Mouse (Mus musculus) midbrain, embryonic 16.5 days (tissue): ENCODE results near the gene Traf2. TPM values are rescaled to one million over a fixed set of nuclear protein-coding genes. Genes with fewer than 3 reads are reported as not detected.

ENCODE experiments used
- ATAC-seq: fragments of 200-750 bp; cut with Nextera tagmentation; 2 replicates; pipeline ENCODE4 v1.8.0; 2017; ENCODE audit warnings: moderate TSS enrichment
- H3K27ac ChIP-seq: fragments of 300-500 bp; sonication (generic); 2 replicates; pipeline ENCODE4 v1.5.1; 2014; ENCODE audit warnings: mild to moderate bottlenecking, low read length, mixed read lengths
- H3K27me3 ChIP-seq: fragments of 300-500 bp; sonication (generic); 2 replicates; pipeline ENCODE4 v1.6.1; 2014; ENCODE audit warnings: low read depth, low read length, mixed read lengths; ENCODE audit not compliant: control insufficient read depth, insufficient read depth
- H3K36me3 ChIP-seq: fragments of 300-500 bp; sonication (generic); 2 replicates; pipeline ENCODE4 v1.6.1; 2014; ENCODE audit warnings: mild to moderate bottlenecking, low read length, moderate library complexity, mixed read lengths; ENCODE audit not compliant: control insufficient read depth, insufficient read depth
- H3K4me1 ChIP-seq: fragments of 300-500 bp; sonication (generic); 2 replicates; pipeline ENCODE4 v1.6.1; 2014; ENCODE audit warnings: mild to moderate bottlenecking, low read length, mixed read lengths; ENCODE audit not compliant: control insufficient read depth, insufficient read depth
- H3K4me2 ChIP-seq: fragments of 300-500 bp; sonication (generic); 2 replicates; pipeline ENCODE4 v1.6.1; 2014; ENCODE audit warnings: mild to moderate bottlenecking, low read length, mixed read lengths
- H3K4me3 ChIP-seq: fragments of 300-500 bp; sonication (generic); 2 replicates; pipeline ENCODE4 v1.5.1; 2014; ENCODE audit warnings: low read depth, mild to moderate bottlenecking, low read length, moderate library complexity, mixed read lengths
- H3K9ac ChIP-seq: fragments of 300-500 bp; sonication (generic); 2 replicates; pipeline ENCODE4 v1.6.1; 2014; ENCODE audit warnings: low read depth, low read length, mixed read lengths
- H3K9me3 ChIP-seq: fragments of 300-500 bp; sonication (generic); replicated peaks from 2 replicates; pipeline ENCODE4 v1.6.1; 2014; ENCODE audit warnings: mild to moderate bottlenecking, low read length, mixed read lengths; ENCODE audit not compliant: control insufficient read depth, poor library complexity, severe bottlenecking
- WGBS: fragments of 180-500 bp; shearing (Covaris S2); extraction: QIAGEN DNeasy Blood & Tissue Kit; methylation state at CpG from one replicate; pipeline ENCODE4 v1.1.7; 2014; 5-methylcytosine and 5-hydroxymethylcytosine counted together
- polyA plus RNA-seq: library from polyadenylated mRNA; unstranded; fragments of >200 nt; fragmentation: Nextera tagmentation; extraction: Ambion mirVana; gene quantifications from 2 replicates; pipeline ENCODE4 v1.2.1, GENCODE M21; 2015

Gene Traf2
- polyA plus RNA-seq, 1 experiment from 2014 or later = 15.9 TPM

DNA sequence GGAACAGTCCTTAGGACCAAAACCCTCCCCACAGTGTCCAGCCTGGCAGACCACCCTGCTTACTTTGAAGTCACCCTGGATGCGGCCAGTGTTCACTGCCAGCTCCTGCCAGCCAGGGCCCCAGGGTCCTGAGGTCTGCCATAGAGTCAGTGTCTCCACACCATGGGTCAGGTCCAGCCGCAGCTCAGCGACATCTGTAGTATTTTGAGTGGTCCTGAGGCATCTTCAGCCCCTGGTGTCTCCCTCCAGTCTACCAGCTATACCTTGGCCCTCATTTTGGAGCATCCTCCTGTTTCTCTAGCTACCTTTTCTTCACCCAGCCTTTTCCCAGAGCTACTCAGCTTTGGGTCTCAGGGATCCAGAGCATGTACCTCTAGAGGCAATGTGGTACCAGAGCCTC, 22.6 kb upstream of the Traf2 start:
- 100% methylated on average over 3 of the region's 3 CpGs for WGBS

GRCm38 (mm10) chr2:25568473-25569019, 21.8 kb upstream of the Traf2 start:
- 92% methylated on average over 6 of the region's 6 CpGs for WGBS
- Histone ChIP-seq H3K4me2 (no peak overlapping the region), H3K27ac (no peak overlapping the region), H3K9me3 (no peaks in the 10 kb centered on the region), H3K9ac (no peak overlapping the region), H3K4me1 (peaks cover 5% of the 10 kb centered on the region), H3K4me3 (no peak overlapping the region), H3K27me3 (no peaks in the 10 kb centered on the region), H3K36me3 (peaks cover 9% of the 10 kb centered on the region)
- no peak for ATAC-seq

More for the DNA sequence above, 22.6 kb upstream of the Traf2 start:
- Histone ChIP-seq H3K4me1 (peaks cover 11% of the 10 kb centered on the region), H3K4me3 (no peak overlapping the region), H3K27ac (no peak overlapping the region), H3K36me3 (peaks cover 4% of the 10 kb centered on the region; the same call in 1 of the 2 replicates), H3K9me3 (no peaks in the 10 kb centered on the region), H3K4me2 (no peak overlapping the region), H3K27me3 (no peaks in the 10 kb centered on the region), H3K9ac (no peak overlapping the region)
- ATAC-seq = no peak

- no peaks in the 10 kb centered on the region for H3K27me3 ChIP-seq
- no peaks in the 10 kb centered on the region for H3K9me3 ChIP-seq
- no peak overlapping the region for H3K4me2 ChIP-seq
- 78% methylated on average over 6 of the region's 6 CpGs for WGBS
- H3K27ac ChIP-seq = no peak overlapping the region
- no peaks in the 10 kb centered on the region for H3K4me1 ChIP-seq
- no peak overlapping the region for H3K9ac ChIP-seq
- H3K36me3 ChIP-seq = peaks cover 24% of the 10 kb centered on the region
- no peak overlapping the region for H3K4me3 ChIP-seq
- ATAC-seq = no peak
Measured at GRCm38 (mm10) chr2:25566558-25566957, 19.8 kb upstream of the Traf2 start.

DNA sequence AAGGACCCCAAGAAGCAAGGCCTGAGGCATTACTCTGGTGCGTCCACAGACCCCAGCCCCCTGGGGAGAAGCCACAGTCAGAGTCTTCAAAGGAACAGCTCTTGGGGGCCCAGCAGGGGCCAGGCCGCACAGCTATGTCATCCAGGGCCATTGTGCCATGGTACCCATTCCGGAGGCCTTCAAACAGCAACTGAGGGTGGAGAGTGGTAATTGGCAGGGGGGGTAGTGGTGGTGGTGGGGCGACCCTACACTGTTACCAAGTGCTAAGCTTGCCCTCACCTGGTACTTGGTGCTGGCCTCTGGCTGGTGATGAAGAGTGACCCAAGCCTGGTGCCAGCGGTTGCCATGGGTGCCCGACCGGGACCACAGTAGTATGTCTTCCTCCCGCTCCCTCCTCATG, 19.0 kb upstream of the Traf2 start:
- Histone ChIP-seq H3K27ac (no peak overlapping the region), H3K9ac (no peak overlapping the region), H3K27me3 (no peaks in the 10 kb centered on the region), H3K4me2 (no peak overlapping the region), H3K36me3 (peaks cover 32% of the 10 kb centered on the region), H3K4me3 (no peak overlapping the region), H3K4me1 (no peaks in the 10 kb centered on the region), H3K9me3 (no peaks in the 10 kb centered on the region)
- ATAC-seq = no peak
- 84% methylated on average over 8 of the region's 8 CpGs for WGBS

DNA sequence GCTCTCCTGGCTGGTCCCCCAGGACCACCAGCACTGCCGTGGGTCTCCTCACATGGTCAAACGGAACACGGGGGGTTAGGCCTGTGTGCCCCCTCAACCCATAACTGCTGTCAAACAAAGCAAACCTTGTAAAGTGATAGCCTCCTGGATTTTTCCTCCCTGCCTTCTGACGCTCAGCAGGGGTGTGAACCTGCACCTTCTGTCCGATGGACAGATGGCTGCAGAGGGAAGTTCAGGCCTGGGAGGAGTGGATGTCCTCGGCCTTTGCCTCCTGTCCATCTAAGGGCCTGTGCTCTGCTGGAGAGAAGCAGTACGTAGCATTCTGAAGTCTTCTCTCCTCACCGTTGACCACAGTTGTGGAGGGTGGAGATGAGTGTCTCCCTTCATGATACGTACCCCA, 15.2 kb upstream of the Traf2 start:
- Histone ChIP-seq H3K9ac (no peak overlapping the region), H3K4me2 (no peak overlapping the region), H3K4me1 (peaks cover 13% of the 10 kb centered on the region), H3K36me3 (peaks cover 37% of the 10 kb centered on the region), H3K4me3 (no peak overlapping the region), H3K9me3 (no peaks in the 10 kb centered on the region), H3K27ac (no peak overlapping the region), H3K27me3 (no peaks in the 10 kb centered on the region)
- 87% methylated on average over 9 of the region's 9 CpGs for WGBS
- no peak for ATAC-seq

DNA sequence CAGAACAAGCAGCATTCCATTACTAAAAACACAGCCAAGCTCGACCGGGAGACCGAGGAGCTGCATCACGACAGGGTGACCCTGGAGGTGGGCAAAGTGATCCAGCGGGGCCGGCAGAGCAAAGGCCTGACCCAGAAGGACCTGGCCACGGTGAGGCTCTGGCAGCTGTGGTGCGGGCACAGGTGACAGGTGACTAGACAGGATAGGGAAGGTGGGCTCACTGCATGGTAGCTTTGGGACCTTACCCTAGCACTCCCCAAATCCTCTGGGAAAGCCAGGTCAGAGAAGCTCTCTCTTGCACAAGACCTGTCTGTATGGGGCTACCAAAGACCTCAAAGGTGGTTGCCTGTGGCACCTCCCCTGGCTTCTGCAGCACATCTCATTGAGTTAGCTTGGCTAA, 13.8 kb upstream of the Traf2 start:
- Histone ChIP-seq H3K4me1 (peaks cover 17% of the 10 kb centered on the region), H3K27ac (no peak overlapping the region), H3K36me3 (peaks cover 37% of the 10 kb centered on the region), H3K27me3 (no peaks in the 10 kb centered on the region), H3K9me3 (no peaks in the 10 kb centered on the region), H3K4me3 (no peak overlapping the region), H3K9ac (no peak overlapping the region), H3K4me2 (no peak overlapping the region)
- ATAC-seq = no peak
- 94% methylated on average over 8 of the region's 8 CpGs for WGBS

GRCm38 (mm10) chr2:25558774-25559173, 12.0 kb upstream of the Traf2 start:
- peaks cover 17% of the 10 kb centered on the region for H3K4me1 ChIP-seq
- 70% methylated on average over 6 of the region's 6 CpGs for WGBS
- H3K9ac ChIP-seq = peak overlapping the region; percentile 85; the same call in 1 of the 2 replicates
- peak overlapping the region; percentile 74 for H3K4me2 ChIP-seq
- no peak for ATAC-seq
- peaks cover 30% of the 10 kb centered on the region for H3K36me3 ChIP-seq
- no peak overlapping the region for H3K27ac ChIP-seq
- H3K4me3 ChIP-seq = peak overlapping the region; percentile 74
- no peaks in the 10 kb centered on the region for H3K27me3 ChIP-seq
- H3K9me3 ChIP-seq = no peaks in the 10 kb centered on the region

DNA sequence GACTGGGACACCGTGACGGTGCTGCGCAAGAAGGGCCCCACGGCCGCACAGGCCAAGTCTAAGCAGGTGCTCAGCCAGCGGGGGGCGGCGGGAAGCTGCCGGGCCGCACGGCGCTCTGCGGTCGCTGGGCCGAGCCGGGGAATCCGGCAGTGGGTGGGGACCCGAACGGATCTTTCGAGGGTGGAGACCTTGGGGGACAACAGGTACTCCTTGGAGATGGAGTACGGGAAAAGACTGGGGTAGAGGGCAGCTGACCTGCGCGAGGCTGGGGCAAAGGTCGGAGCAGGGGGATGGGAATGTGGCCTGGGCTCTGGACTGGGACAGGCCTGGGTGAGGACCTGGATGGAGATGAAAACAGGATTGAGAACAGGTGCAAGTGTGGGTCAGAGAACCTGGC, 11.2 kb upstream of the Traf2 start:
- Histone ChIP-seq H3K27me3 (no peaks in the 10 kb centered on the region), H3K9ac (peak overlapping the region; percentile 85), H3K36me3 (peaks cover 26% of the 10 kb centered on the region), H3K4me1 (peaks cover 17% of the 10 kb centered on the region), H3K9me3 (no peaks in the 10 kb centered on the region), H3K4me2 (peak overlapping the region; percentile 74), H3K27ac (peak overlapping the region; percentile 72), H3K4me3 (peak overlapping the region; percentile 74)
- under 1% methylated on average over 24 of the region's 24 CpGs for WGBS
- ATAC-seq = peak; percentile 33

GRCm38 (mm10) chr2:25557221-25557963, 10.7 kb upstream of the Traf2 start, which contains the start of gene Edf1:
Edf1 (plus strand) TSS chr2:25557847.
- Histone ChIP-seq H3K4me3 (peak within 1 kb of the TSS; percentile 74), H3K9me3 (no peaks in the 10 kb centered on the region), H3K4me1 (peaks cover 17% of the 10 kb centered on the region), H3K27ac (peak within 1 kb of the TSS; percentile 82), H3K27me3 (no peaks in the 10 kb centered on the region), H3K36me3 (peaks cover 21% of the 10 kb centered on the region), H3K4me2 (peak within 1 kb of the TSS; percentile 93), H3K9ac (peak within 1 kb of the TSS; percentile 85)
- under 1% methylated on average over 61 of the region's 61 CpGs for WGBS
- peak; percentile 98 for ATAC-seq
